Mouse (Mus musculus): Measurements from ENCODE around the gene Dnajc28.

Dnajc28 gene

DNA sequence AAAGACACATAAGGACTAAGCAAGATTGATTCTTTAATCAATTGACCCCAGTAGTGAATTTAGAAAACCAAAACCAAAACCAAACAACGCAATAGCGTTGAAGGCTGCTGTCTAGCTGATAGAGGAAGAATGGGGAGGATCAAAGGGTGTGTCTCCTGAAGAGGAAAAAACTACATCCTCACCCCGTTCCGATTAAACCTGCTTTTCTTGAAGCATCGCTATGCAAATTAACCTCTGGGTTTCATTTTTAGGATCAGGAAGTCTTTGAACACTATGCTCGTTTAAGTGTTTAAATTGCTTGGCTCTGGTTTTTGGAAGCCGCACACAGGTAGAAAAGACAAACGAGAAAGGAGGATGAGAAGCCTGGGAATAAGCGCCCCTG is 22.4 kb downstream of the Dnajc28 start:
- in situ Hi-C loops (cut with MboI, MseI): no loop called here

DNA sequence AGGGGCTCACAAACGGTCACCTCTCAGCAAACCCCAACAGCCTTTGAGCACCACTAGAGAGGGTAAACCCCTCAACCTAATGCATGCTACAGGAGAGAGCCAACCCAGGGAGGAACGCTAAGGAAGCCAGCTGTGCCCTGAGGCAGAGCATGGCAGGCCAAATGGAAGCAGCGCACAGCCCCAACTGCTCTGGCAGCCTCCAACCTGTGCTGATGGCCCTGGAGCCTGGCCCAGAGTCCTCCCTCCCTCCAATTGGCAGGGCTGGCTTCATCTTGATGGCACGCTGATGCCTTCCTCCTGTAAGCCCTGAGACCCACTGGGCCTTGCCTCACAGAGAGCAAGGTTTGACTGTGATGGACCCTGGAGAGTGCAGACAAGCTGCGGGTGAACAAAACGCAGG is 23.8 kb downstream of the Dnajc28 start:
- in situ Hi-C loops (cut with MboI, MseI): no loop called here

DNA sequence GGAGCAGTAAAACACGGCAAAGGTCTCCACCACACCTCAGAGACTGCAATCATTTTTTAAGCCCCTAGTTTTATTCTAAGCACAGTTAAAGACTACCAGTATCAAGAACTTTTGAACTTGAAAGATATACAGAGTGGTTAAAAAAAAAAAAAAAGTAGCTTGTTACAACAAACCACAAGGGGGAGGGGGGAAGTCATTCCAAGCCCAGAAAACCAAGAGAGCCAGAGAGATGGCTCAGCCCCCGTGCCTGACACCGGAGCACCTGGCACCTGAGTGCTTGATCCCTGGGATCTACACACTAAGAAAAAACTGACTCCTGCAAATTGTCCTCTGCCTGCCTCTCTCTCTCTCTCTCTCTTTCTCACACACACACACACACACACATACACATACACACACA is 25.6 kb downstream of the Dnajc28 start:
- in situ Hi-C loops (cut with MboI, MseI): no loop called here

DNA sequence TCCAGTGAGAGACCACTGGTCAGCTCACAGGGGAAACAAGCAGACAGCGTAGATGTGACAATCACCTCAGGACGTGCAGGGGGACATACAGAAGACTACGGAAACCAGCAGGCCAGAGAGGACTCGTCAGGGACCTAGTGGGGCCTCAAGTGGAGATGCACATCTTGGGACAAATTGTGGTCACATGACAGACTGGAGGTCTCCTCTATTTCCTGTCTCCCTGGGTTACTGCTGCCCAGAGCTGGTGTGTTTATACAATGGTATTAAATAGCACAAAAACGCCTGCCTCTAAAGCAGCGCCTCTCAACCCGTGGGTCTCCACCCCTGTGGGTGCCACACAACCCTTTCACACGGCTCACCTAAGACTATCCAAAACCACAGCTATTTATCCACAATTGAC is 26.7 kb downstream of the Dnajc28 start:
- in situ Hi-C loops (cut with MboI, MseI): no loop called here

DNA sequence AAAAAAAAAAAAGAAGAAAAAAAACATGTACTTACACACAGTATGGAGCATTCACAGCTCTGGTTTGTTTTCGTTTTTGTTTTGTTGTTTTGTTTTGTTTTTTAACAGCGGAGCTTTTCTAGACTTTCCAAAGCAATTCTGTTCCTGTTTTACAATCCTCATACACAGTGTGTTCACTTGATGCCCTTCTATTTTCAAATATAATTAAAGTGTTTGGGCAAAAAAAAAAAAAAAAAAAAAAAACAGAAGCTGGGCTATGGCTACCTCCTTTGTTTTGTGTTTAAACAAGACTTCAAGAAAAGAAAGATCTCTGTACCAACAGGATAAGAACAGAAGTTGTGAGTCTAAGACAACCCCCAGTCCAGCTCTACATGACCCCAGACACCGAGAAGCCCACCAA is 30.1 kb downstream of the Dnajc28 start:
- in situ Hi-C loops (cut with MboI, MseI): loop anchor here (5.0 kb wide), 1 partner anchor 231 kb away; no protein-coding TSS in a partner anchor

DNA sequence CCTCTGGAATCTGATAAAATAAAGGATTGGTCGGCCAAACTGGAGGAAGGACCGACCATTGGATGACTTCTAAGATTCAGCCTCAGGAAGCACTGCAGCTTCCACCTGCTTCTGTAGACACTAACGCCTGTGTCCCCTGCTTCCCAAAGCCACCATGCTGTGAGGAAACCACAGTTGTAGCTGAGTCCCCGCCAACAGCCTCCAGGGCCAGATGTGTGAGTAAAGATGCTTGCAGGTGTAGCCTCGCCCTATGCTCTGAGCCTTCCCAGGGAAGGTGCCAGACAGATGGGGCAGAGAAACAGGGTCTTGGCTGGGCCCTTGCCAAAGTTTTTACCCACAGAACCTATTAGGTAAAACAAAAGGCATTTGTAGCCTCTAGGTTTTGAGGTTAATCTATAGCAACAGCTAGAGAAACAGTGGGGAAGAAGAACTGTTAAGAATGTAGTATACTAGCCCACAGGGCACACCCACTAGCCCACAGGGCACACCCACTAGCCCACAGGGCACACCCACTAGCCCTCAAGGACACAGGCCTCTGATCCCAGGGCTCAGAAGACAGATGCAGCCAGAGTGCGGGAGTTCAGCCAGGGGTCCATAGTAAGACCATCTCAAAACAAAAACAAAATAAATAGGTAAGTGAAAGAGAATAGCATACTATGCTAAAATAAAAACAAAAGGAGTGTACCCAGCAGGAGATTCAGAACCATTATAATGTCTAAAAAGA is 30.9 kb downstream of the Dnajc28 start:
- in situ Hi-C loops (cut with MboI, MseI): loop anchor here (5.0 kb wide), 1 partner anchor 231 kb away; no protein-coding TSS in a partner anchor

DNA sequence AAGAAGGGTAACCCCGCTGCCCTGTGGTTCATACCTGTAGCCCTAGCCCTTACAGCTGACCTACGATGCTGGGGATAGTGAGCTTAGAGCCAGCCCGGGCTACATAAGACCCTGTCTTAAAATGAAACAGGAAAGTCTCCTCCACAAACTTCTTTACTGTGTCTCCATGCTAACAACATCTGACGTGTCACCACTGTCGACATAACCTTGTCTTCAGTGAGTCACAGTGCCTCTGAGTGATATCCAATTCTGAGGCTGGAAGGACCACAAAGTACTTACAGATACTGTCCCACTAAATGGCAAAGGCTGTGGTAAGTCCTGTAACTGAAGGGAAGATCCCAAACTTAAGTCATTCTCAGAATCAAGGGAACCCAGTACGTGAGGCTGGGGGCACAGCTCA is 32.6 kb downstream of the Dnajc28 start:
- in situ Hi-C loops (cut with MboI, MseI): loop anchor here (5.0 kb wide), 1 partner anchor 229 kb away; no protein-coding TSS in a partner anchor

DNA sequence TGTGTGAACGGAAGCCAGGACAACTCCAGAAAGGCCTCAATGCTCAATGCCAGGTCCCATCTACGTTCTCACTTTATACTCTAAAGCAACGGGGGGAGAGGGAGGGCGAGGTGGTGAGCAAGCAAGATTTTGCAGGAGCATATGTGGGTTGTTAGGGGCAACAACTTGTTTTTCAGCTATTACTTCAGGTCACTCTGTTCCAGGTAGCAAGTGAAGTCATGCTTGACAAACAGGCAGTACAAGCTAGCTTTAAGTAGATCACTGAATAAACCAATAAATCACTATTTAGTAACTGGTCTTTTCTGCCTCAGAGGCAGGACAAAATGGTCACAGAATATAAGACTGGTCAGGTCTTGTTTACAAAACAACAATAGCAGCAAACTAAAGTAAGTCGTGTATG is 33.2 kb downstream of the Dnajc28 start:
- in situ Hi-C loops (cut with MboI, MseI): loop anchor here (5.0 kb wide), 1 partner anchor 228 kb away; no protein-coding TSS in a partner anchor

DNA sequence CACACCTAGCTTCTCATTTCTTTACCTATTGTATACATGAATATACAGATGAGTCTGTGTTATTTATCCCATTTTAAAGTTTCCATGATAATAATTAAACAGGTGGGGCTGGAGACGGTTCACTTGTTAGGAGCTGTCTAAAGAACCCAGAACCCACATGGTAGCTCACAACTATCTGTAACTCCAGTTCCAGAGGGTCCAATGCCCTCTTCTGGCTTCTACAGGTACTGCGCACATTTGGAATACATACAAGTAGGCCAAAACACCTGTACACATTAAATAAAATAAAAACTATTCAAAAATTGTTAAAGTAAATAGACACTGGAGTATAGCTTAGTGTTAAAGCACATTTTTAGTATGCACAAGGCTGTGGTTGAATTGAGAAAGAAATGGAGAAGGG is 36.5 kb downstream of the Dnajc28 start:
- in situ Hi-C loops (cut with MboI, MseI): loop anchor here (5.0 kb wide), 1 partner anchor 70 kb away; no protein-coding TSS in a partner anchor

DNA sequence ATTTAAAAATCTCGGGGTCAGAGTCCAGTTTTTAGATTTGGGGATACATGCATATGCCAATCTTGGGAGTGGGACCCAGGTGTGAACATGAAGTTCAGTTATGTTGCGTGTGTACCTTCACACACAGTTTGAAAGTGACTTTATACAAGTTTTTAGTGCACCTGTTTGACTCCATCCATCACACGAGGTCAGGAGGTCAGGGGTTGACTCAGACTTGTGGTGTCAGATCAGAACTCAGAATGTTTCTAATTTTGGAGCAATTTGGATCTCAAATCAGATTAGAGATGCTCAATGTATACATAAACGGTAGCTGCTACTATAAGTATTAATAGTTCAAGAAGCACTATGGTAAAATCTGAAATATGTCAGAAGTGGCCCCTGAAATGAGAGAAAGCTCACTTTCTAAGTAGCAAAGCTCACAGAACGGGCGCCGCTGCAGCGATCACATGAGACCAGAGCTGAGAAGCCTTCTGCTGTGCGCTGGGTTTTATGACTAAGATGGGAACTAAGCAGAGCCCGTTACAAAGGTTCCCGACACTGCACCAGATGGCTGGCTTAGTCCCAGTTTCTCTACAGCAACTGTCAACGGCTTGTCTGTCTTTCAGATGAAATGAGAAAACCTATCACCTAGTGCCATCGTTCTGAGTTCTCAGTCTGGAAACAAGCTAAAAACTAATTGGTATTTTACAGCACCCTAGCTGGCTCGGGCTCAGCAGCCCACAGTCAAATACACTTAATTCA is 39.7 kb downstream of the Dnajc28 start:
- in situ Hi-C loops (cut with MboI, MseI): no loop called here

DNA sequence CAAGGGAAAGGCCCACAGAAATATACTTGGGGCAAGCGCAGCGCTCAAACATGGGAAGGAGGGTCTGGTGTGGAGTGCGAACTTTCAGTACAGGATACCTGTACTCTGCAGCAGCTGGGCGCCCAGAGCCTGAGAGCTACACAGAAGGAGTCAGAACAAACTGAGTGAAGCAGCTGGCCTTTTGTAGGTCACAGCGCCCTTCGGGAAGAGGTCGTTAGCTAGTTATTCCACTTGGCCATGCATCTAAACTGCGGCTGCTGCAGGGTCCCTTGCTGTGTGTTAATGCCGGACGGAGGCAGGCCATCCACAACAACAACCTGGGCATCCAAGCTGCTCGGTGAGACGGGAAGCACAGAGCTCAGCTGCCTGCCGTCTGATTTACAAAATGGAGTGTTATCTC is 43.7 kb downstream of the Dnajc28 start:
- in situ Hi-C loops (cut with MboI, MseI): no loop called here

DNA sequence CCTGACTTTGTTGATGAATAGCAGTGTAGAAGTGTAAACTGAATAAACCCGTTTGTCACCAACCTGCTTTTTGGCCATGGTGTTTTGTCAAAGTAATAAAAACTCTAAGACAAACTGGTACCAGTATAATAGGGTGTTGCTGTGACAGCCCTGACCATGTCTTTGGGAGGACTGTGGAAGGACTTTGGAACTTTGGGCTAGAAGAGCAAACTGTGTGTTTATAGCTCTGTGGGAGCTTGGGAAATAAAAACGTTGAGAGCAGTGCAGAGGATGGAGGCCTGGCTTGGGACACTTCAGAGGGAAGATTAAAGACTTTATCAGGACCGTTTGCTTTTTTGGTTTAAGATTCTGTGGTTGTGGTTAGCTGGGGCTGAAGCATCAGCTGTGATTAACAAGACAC is 47.7 kb downstream of the Dnajc28 start:
- in situ Hi-C loops (cut with MboI, MseI): no loop called here

DNA sequence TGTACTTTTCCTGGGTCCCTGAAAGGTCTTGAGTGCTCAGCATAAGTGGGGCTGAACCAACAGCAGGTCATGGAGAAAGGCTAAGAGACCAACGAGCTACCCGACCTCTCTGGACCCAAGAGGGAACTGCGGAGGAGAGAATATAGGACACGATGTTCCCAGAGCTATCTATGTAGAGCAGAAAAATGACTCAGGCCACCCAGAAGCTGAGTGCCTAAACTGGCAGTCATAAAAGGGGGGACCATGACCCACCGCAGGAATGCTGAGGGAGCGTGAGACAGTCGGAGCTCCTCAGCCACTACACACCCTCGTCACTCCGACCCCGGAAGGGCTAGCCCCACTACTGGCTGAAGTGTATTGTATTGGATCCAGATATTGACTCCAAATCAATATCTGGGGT is 49.9 kb downstream of the Dnajc28 start:
- in situ Hi-C loops (cut with MboI, MseI): loop anchor here in 1 of 2 experiments (10.0 kb wide), 1 partner anchor 644 kb away; no protein-coding TSS in a partner anchor

DNA sequence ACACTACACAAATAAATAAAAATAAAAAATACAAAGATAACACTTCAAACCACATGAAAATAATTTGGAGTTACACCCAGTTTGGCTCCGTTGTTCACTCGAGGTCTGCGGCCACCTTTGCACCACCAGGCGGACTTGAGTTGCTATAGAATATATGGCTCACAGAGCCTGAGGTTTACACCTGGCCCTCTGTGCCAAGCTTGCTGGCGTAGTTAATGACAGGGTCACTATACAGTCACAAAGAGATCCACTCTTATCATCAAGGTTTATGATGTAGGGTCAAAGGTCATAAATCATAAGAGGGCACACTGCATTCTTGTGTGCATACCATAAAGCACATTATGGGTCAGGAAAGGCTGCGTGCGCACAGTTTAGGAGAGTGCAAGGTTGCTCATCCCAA is 52.8 kb downstream of the Dnajc28 start:
- in situ Hi-C loops (cut with MboI, MseI): loop anchor here in 1 of 2 experiments (10.0 kb wide), 1 partner anchor 641 kb away; no protein-coding TSS in a partner anchor

DNA sequence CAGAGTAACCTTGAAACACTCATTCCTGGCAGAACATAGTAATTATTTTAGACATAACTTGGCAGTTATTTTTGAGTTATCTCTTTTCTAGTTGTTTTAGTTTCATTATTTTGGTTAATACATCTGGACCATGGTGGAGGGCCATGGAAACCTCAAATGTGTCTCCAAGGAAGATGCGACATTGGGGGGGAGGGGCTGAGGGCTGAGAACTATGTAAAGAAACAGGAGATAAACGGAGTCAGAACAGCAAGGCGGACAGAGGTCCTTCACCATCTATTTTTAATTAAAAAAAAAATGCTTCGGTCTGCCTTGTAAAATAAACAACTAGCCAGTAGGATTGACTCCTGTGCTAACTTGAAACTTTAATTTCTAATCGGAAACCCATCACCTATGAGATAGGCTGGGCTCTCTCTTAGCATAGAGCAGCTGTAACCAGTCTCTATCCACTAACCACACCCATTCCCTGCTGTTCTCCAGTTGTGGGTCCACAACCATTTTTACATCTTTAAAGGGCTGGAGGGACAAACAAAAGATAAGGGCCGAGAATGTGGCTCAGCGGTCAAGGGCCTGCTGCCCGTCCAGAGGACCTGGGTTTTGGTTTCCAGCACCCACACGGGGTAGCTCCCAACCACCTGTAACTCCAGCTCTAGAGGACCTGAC is 53.4 kb downstream of the Dnajc28 start:
- in situ Hi-C loops (cut with MboI, MseI): loop anchor here in 1 of 2 experiments (10.0 kb wide), 1 partner anchor 641 kb away; no protein-coding TSS in a partner anchor

DNA sequence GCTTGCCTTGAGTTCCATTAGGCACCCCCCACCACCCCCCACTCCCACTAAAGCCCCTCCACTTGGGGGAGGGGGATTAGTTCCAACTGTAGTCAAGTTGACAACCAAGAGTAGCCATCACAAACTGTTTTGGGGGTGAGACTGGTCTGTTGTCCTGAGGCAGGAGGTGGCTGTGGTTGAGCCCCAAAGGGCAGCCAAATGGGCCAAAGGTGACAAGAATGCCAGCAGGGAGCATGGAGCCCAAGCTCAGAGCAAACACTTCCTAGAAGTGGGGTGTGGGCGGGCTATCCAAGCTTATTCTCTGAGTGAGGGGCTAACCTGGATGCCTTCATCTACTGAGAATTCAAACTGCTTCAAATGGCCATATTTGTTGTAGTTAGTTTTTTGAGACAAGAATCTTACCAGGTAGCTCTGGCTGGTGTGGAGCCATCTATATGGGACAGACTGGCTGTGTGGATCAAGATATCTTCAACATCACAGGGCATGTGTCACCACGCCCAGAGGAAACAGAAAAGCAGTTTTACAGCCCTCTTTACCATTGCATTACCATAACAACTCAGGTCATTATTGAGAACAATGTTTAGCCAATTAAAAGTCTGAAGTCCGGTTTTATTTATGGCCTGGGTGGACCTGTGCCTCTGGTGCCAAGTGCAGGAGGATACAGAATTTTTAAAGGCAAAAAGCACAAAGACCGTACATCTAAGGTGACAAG is 54.1 kb downstream of the Dnajc28 start:
- in situ Hi-C loops (cut with MboI, MseI): loop anchor here in 1 of 2 experiments (5.0 to 10.0 kb wide), 2 partner anchors 58 to 640 kb away; no protein-coding TSS in a partner anchor

Data from T-helper 17 cell (primary cell).